Mouse (Mus musculus): ENCODE measurements around the gene AL732309.1.

DNA sequence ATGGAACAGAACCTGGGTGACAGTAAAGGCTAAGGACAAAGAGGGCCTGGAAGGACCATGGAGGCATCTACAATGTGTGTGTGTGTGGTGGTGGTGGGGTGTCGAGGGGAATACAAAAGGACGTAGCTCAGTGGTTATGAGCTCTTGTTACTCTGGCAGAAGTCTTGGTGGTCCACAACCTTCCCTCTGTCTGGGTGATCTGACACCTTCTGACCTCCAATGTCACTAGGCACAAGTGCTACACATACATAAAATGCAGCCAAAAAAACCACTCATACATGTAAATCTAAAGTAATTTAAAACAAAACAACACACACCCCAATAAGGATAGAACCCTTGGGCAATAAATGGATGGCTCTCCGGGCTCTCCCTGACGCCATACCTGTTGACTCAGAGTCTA, 19.3 kb downstream of the AL732309.1 start:
- TF ChIP-seq CTCF (IDR thresholded peaks at IDR 0.05; ENCODE audit: low read depth, low read length) (no peak), POLR2A (IDR thresholded peaks at IDR 0.05; ENCODE audit: borderline replicate concordance, low read depth, low read length) (no peak)

All from bone marrow macrophage, adult 2 months (primary cell).